ENCODE assay signal across 7 mouse cellular contexts in the genomic region with DNA sequence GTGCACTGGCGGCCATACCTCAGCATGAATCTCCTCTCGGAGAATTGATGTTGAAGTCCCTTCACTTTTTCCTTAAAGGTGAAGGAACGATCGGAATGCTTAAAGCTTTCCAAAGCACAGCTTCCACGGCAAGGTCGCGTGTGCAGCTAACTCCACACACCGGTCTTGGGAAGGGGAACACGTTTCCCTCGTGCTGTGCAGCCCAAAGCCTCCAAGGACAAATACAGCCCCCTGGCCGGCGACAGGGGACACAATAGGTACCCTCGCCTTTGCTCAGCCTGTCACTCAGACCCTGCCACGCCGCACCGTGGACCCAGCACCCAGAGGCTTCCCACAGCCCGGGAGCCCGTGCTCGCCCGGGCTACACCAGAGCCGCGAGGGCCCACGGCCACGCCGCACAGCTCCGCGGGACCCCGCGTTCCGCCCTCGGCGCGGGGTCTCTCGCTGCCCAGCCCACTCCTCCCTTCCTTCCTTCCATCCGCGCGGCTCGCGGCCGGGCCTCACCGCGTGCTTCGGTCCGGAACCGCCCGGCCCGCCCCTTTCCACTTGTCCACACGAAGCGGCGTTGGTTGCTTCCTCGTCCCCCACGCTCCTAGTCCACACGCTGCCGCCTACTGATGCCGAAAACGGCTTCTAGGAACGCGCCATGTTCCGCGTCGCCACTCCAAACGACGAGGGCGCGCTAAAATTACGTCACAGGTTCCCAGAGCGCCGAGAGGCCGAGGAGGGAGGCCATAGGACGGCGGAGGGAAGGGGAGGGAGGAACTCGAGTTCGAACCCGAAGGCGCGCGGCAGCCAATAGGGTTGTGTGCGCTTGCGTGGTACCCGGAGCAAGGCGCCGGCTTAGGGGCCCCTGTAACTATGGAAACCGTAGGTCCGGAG. TPM values are rescaled to one million over a fixed set of nuclear protein-coding genes. Genes with fewer than 3 reads are reported as not detected.
DNase-seq lines count a peak whose midpoint lies in the region; ATAC-seq lines count a peak whose summit lies in the region.

A gene (minus strand): TSS at position 703 of the 882 bp plus-strand sequence.

- under 1% methylated on average over 84 of the region's 84 CpGs for WGBS in embryonic facial prominence, embryonic 12.5 days
- WGBS in limb, embryonic 11.5 days, result under 1% methylated on average over 82 of the region's 84 CpGs
- under 1% methylated on average over 84 of the region's 84 CpGs for WGBS in midbrain, embryonic 14.5 days

- H3K9ac ChIP-seq in embryonic facial prominence, embryonic 12.5 days, result peak within 1 kb of the TSS; percentile 89
- H3K9ac ChIP-seq in limb, embryonic 11.5 days (ENCODE audit: low read length), result peak within 1 kb of the TSS; percentile 86
- H3K9ac ChIP-seq in midbrain, embryonic 14.5 days (replicated peaks; ENCODE audit: low read length), result peak within 1 kb of the TSS; percentile 84

- peak; percentile 91 for DNase-seq in adrenal gland, postnatal 25 days
- peak; percentile 99 for DNase-seq in heart, adult 11 months
- DNase-seq in kidney, adult 18-20 months, result peak; percentile 88
- DNase-seq in limb, embryonic 11.5 days (ENCODE audit: low spot score), result peak; percentile 97
- DNase-seq in midbrain, embryonic 14.5 days, result peak; percentile 99
- DNase-seq in spleen, adult 18-20 months, result peak; percentile 77 to 80

- no peaks in the 10 kb centered on the region for H3K9me3 ChIP-seq in embryonic facial prominence, embryonic 12.5 days
- no peaks in the 10 kb centered on the region for H3K9me3 ChIP-seq in limb, embryonic 11.5 days (ENCODE audit: control insufficient read depth, low read length)
- no peaks in the 10 kb centered on the region for H3K9me3 ChIP-seq in midbrain, embryonic 14.5 days (ENCODE audit: control insufficient read depth, low read length)

- H3K4me3 ChIP-seq in embryonic facial prominence, embryonic 12.5 days, result peak within 1 kb of the TSS; percentile 99
- H3K4me3 ChIP-seq in limb, embryonic 11.5 days (ENCODE audit: low read depth, low read length), result peak within 1 kb of the TSS; percentile 90
- H3K4me3 ChIP-seq in midbrain, embryonic 14.5 days (replicated peaks; ENCODE audit: low read depth, low read length), result peak within 1 kb of the TSS; percentile 95

- H3K4me1 ChIP-seq in embryonic facial prominence, embryonic 12.5 days, result no peaks in the 10 kb centered on the region
- H3K4me1 ChIP-seq in limb, embryonic 11.5 days (ENCODE audit: control insufficient read depth, insufficient read depth, low read length), result no peaks in the 10 kb centered on the region
- H3K4me1 ChIP-seq in midbrain, embryonic 14.5 days (ENCODE audit: control insufficient read depth, insufficient read depth, low read length), result peaks cover 8% of the 10 kb centered on the region; the same call in 1 of the 2 replicates

- H3K27me3 ChIP-seq in embryonic facial prominence, embryonic 12.5 days, result no peaks in the 10 kb centered on the region
- H3K27me3 ChIP-seq in limb, embryonic 11.5 days (ENCODE audit: control insufficient read depth, insufficient read depth, low read length), result no peaks in the 10 kb centered on the region
- H3K27me3 ChIP-seq in midbrain, embryonic 14.5 days (ENCODE audit: control insufficient read depth, insufficient read depth, low read length), result no peaks in the 10 kb centered on the region

- peak within 1 kb of the TSS; percentile 78 for H3K27ac ChIP-seq in embryonic facial prominence, embryonic 12.5 days
- no peak within 1 kb of the TSS; the same call in 1 of the 2 replicates for H3K27ac ChIP-seq in limb, embryonic 11.5 days (replicated peaks; ENCODE audit: low read depth, low read length)
- H3K27ac ChIP-seq in midbrain, embryonic 14.5 days (replicated peaks; ENCODE audit: low read depth, low read length), result peak within 1 kb of the TSS; percentile 89

- H3K4me2 ChIP-seq in embryonic facial prominence, embryonic 12.5 days (replicated peaks), result peak within 1 kb of the TSS; percentile 62
- H3K4me2 ChIP-seq in limb, embryonic 11.5 days (ENCODE audit: low read depth, severe bottlenecking), result peak within 1 kb of the TSS; percentile 52
- peak within 1 kb of the TSS; percentile 67 for H3K4me2 ChIP-seq in midbrain, embryonic 14.5 days (ENCODE audit: low read length)

- peak; percentile 94 for ATAC-seq in embryonic facial prominence, embryonic 12.5 days (ENCODE audit: insufficient number of reproducible peaks, insufficient read depth, low FRiP score, low TSS enrichment)
- peak; percentile 99 for ATAC-seq in limb, embryonic 11.5 days (ENCODE audit: insufficient number of reproducible peaks, low FRiP score, low TSS enrichment, low read depth)
- ATAC-seq in midbrain, embryonic 14.5 days (ENCODE audit: low FRiP score, low TSS enrichment), result peak; percentile 97

- no peaks in the 10 kb centered on the region for H3K36me3 ChIP-seq in embryonic facial prominence, embryonic 12.5 days
- H3K36me3 ChIP-seq in limb, embryonic 11.5 days (ENCODE audit: control insufficient read depth, insufficient read depth, low read length), result no peaks in the 10 kb centered on the region
- H3K36me3 ChIP-seq in midbrain, embryonic 14.5 days (ENCODE audit: control insufficient read depth, insufficient read depth, low read length), result no peaks in the 10 kb centered on the region

RNA-seq across cellular contexts. Expression of the gene that starts here (rescaled TPM):
- total RNA-seq in adrenal gland, postnatal 25 days (2021), result 40.1 and 44.1 TPM in 2 replicates
- polyA plus RNA-seq in embryonic facial prominence, embryonic 12.5 days (2016; fragmentation: Nextera tagmentation; extraction: Ambion mirVana), result 56.5 and 59.6 TPM in 2 replicates
- polyA plus RNA-seq in limb, embryonic 11.5 days (2014; fragmentation: Nextera tagmentation; extraction: Ambion mirVana), result 69.2 and 70.5 TPM in 2 replicates
- 36.1 and 45.6 TPM in 2 replicates for polyA plus RNA-seq in midbrain, embryonic 14.5 days (2014; fragmentation: Nextera tagmentation; extraction: Ambion mirVana)
